Mouse (Mus musculus): ENCODE data around the gene Ogdhl. TPM values are rescaled to one million over a fixed set of nuclear protein-coding genes. Genes with fewer than 3 reads are reported as not detected.

Gene Ogdhl
- polyA plus RNA-seq, 1 experiment from 2014 or later: 11.1 TPM

DNA sequence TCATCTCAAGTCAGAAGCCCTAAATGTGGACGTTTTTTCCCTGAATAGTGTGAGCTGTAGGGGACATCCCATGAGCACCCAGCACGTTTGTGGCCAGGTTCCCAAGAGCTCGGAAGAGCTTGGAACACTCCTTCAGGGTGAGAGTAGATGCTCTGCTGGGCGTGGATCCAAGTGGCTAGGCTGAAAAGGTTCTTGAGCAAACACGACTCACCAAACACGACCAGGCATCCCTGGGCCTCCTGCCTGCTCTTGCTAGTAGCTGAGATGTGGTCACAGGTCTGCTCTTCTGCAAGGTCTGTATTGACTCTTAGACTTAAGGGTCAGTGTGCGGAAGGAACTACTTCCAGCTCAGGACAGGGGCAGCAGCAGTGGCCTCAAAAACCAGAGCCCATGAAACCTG is 47.9 kb downstream of the Ogdhl start:
- H3K27me3 ChIP-seq (replicated peaks; ENCODE audit: control insufficient read depth, insufficient read depth, low read length): no peaks in the 10 kb centered on the region
- no peak overlapping the region for H3K4me3 ChIP-seq (ENCODE audit: low read depth, low read length)
- no peak for TF ChIP-seq CTCF (IDR thresholded peaks at IDR 0.05; ENCODE audit: low read depth)
- H3K27ac ChIP-seq (ENCODE audit: low read depth, low read length): no peak overlapping the region
- no peaks in the 10 kb centered on the region for H3K4me1 ChIP-seq (replicated peaks; ENCODE audit: control insufficient read depth, insufficient read depth, low read length)
- no peak for ATAC-seq
- H3K36me3 ChIP-seq (ENCODE audit: control insufficient read depth, insufficient read depth): no peaks in the 10 kb centered on the region
- no peaks in the 10 kb centered on the region for H3K9me3 ChIP-seq (ENCODE audit: control insufficient read depth)
- H3K9ac ChIP-seq (ENCODE audit: low read depth, low read length): no peak overlapping the region
- WGBS: 48% methylated on average over 7 of the region's 7 CpGs
- H3K4me2 ChIP-seq (replicated peaks; ENCODE audit: low read depth): no peak overlapping the region

DNA sequence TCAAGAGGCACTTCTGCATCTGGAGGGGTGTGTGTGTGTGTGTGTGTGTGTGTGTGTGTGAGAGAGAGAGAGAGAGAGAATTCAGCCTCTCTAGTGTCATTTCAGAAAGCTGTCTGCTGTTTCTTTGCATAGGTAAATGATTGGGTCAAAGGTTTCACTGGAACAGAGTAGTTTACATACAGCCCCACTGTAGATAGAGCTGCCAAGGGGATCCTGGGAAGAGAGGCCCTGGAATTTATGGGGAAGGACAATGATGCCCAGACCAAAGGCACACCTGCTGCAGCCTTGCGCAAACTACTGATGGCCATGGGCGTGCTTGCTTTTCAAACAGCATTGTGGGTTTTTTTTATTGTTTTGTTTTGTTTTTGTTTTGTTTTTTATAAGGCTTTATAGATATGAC is 50.7 kb downstream of the Ogdhl start:
- TF ChIP-seq CTCF (IDR thresholded peaks at IDR 0.05; ENCODE audit: low read depth): no peak
- H3K4me1 ChIP-seq (replicated peaks; ENCODE audit: control insufficient read depth, insufficient read depth, low read length): no peaks in the 10 kb centered on the region
- ATAC-seq: peak; percentile 74
- no peaks in the 10 kb centered on the region for H3K9me3 ChIP-seq (ENCODE audit: control insufficient read depth)
- no peak overlapping the region for H3K9ac ChIP-seq (ENCODE audit: low read depth, low read length)
- WGBS: 31% methylated on average over 2 of the region's 2 CpGs
- no peaks in the 10 kb centered on the region for H3K27me3 ChIP-seq (replicated peaks; ENCODE audit: control insufficient read depth, insufficient read depth, low read length)
- no peak overlapping the region for H3K4me2 ChIP-seq (replicated peaks; ENCODE audit: low read depth)
- no peaks in the 10 kb centered on the region for H3K36me3 ChIP-seq (ENCODE audit: control insufficient read depth, insufficient read depth)
- H3K27ac ChIP-seq (ENCODE audit: low read depth, low read length): no peak overlapping the region
- no peak overlapping the region for H3K4me3 ChIP-seq (ENCODE audit: low read depth, low read length)

DNA sequence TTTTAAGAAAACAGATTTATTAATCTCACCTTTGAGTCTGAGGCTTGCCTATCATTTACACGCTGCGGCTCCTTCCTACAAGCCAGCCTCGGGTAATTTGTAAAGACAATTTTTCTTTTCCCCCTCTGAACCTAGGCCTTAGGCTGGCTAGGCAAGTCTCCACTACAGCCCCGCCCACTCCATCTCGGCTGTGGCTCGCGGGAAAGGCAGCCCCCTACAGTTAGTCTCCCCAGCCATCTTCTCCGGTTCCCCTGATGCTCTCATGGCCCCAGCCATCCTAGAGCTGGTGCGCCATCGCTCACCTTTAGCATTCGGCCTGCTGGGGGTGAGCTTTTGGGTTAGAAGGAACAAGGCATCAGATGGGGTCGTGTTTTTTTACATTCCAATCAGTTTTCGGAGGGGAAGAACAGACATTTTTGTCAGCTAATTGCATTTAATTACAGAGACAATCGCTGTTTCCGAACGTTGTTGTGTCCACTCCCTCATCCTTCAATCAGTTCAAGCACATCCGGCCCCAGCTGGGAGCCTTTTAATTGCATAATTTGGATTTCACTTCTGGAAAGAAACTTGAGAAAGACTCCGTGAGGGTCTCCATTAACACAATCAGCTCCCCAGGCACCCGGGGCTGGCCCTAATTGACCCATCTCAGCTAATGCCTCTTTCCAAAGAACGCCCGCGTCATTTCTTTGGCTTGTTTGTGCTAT is 57.7 kb downstream of the Ogdhl start:
- H3K27me3 ChIP-seq (replicated peaks; ENCODE audit: control insufficient read depth, insufficient read depth, low read length): 0 out of 2 replicates have a peak, but pooled peaks cover 4% of the 10 kb centered on the region
- no peaks in the 10 kb centered on the region for H3K4me1 ChIP-seq (replicated peaks; ENCODE audit: control insufficient read depth, insufficient read depth, low read length)
- no peak overlapping the region for H3K9ac ChIP-seq (ENCODE audit: low read depth, low read length)
- H3K36me3 ChIP-seq (ENCODE audit: control insufficient read depth, insufficient read depth): no peaks in the 10 kb centered on the region
- 22% methylated on average over 22 of the region's 22 CpGs for WGBS
- H3K27ac ChIP-seq (ENCODE audit: low read depth, low read length): no peak overlapping the region
- H3K4me3 ChIP-seq (ENCODE audit: low read depth, low read length): no peak overlapping the region
- no peak for TF ChIP-seq CTCF (IDR thresholded peaks at IDR 0.05; ENCODE audit: low read depth)
- no peaks in the 10 kb centered on the region for H3K9me3 ChIP-seq (ENCODE audit: control insufficient read depth)
- H3K4me2 ChIP-seq (replicated peaks; ENCODE audit: low read depth): no peak overlapping the region
- ATAC-seq: no peak

DNA sequence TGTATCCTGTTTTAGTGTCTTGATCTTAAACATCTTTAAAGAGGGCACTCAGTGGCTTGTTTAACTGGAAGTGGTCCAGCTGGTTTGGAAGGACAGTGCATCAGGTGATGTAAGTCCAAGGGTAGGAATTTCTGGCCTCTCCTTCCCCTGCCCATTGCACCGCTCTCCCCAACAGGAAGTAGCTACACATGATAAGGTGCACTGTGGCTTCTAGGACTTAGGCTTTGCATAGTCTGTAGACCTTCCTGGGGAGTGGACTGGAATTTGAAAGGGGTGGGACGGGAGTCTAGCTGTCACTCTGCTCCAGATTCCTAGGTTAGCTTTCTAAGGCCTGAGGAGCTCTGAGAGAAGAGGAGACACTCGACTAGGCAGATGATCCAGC is 58.3 kb downstream of the Ogdhl start:
- Histone ChIP-seq H3K9ac (ENCODE audit: low read depth, low read length) (no peak overlapping the region), H3K9me3 (ENCODE audit: control insufficient read depth) (no peaks in the 10 kb centered on the region), H3K4me3 (ENCODE audit: low read depth, low read length) (no peak overlapping the region), H3K4me1 (replicated peaks; ENCODE audit: control insufficient read depth, insufficient read depth, low read length) (no peaks in the 10 kb centered on the region), H3K36me3 (ENCODE audit: control insufficient read depth, insufficient read depth) (no peaks in the 10 kb centered on the region), H3K27me3 (replicated peaks; ENCODE audit: control insufficient read depth, insufficient read depth, low read length) (0 out of 2 replicates have a peak, but pooled peaks cover 4% of the 10 kb centered on the region), H3K4me2 (replicated peaks; ENCODE audit: low read depth) (no peak overlapping the region), H3K27ac (ENCODE audit: low read depth, low read length) (no peak overlapping the region)
- 31% methylated on average over 3 of the region's 3 CpGs for WGBS
- TF ChIP-seq CTCF (IDR thresholded peaks at IDR 0.05; ENCODE audit: low read depth): no peak
- ATAC-seq: no peak

DNA sequence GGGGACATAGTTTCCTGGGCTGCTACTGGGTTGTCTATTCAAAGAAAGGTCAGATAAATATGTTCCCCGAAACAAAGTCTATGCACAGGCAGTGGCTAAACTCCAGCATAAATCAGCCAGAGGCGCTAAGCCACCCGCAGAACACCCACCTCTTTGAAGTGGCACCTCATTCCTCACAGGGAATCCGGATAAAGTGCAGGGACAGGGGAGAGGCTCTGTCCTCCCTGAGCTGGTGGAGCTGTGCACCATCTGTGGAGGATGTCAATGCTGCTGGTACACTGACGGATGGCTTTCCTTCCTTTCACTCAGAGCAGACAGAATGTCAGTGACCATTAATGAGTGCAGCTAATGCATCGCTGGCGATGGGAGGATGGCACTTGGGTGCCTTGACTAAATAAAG is 59.2 kb downstream of the Ogdhl start:
- 0 out of 2 replicates have a peak, but pooled peaks cover 4% of the 10 kb centered on the region for H3K27me3 ChIP-seq (replicated peaks; ENCODE audit: control insufficient read depth, insufficient read depth, low read length)
- H3K27ac ChIP-seq (ENCODE audit: low read depth, low read length): no peak overlapping the region
- H3K4me2 ChIP-seq (replicated peaks; ENCODE audit: low read depth): no peak overlapping the region
- no peak overlapping the region for H3K4me3 ChIP-seq (ENCODE audit: low read depth, low read length)
- WGBS: 30% methylated on average over 7 of the region's 7 CpGs
- no peaks in the 10 kb centered on the region for H3K4me1 ChIP-seq (replicated peaks; ENCODE audit: control insufficient read depth, insufficient read depth, low read length)
- no peaks in the 10 kb centered on the region for H3K36me3 ChIP-seq (ENCODE audit: control insufficient read depth, insufficient read depth)
- no peak for TF ChIP-seq CTCF (IDR thresholded peaks at IDR 0.05; ENCODE audit: low read depth)
- no peak overlapping the region for H3K9ac ChIP-seq (ENCODE audit: low read depth, low read length)
- no peak for ATAC-seq
- H3K9me3 ChIP-seq (ENCODE audit: control insufficient read depth): no peaks in the 10 kb centered on the region

DNA sequence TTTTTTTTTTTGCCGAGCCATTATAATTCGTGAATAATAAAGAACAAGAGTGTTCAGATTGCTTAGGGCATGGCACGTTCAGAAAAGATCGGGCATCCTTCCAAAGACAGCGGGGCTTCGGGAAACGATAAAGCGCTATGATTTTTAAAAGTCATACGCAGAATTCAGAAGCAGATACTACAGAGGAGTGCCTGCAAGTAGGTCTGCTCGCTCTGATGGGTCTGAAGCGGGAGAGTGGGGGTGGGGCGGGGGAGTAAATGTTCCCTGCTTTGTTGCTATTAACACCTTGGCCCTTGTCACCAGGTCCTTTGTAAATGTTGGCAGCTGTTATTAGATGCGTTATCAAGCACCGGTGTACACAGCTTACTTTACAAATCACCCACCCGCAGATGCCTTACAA is 59.8 kb downstream of the Ogdhl start:
- TF ChIP-seq CTCF (IDR thresholded peaks at IDR 0.05; ENCODE audit: low read depth): no peak
- WGBS: 43% methylated on average over 15 of the region's 15 CpGs
- Histone ChIP-seq H3K4me2 (replicated peaks; ENCODE audit: low read depth) (no peak overlapping the region), H3K27ac (ENCODE audit: low read depth, low read length) (no peak overlapping the region), H3K4me1 (replicated peaks; ENCODE audit: control insufficient read depth, insufficient read depth, low read length) (no peaks in the 10 kb centered on the region), H3K27me3 (replicated peaks; ENCODE audit: control insufficient read depth, insufficient read depth, low read length) (0 out of 2 replicates have a peak, but pooled peaks cover 4% of the 10 kb centered on the region), H3K36me3 (ENCODE audit: control insufficient read depth, insufficient read depth) (no peaks in the 10 kb centered on the region), H3K9me3 (ENCODE audit: control insufficient read depth) (no peaks in the 10 kb centered on the region), H3K9ac (ENCODE audit: low read depth, low read length) (no peak overlapping the region), H3K4me3 (ENCODE audit: low read depth, low read length) (no peak overlapping the region)
- no peak for ATAC-seq
